Mouse (Mus musculus) layer of hippocampus, postnatal 36 days (tissue): ENCODE results near the gene Hace1. TPM values are rescaled to one million over a fixed set of nuclear protein-coding genes. Genes with fewer than 3 reads are reported as not detected.

Source experiments
- DNase-seq, 2 experiments: peaks; one replicate each; pipeline ENCODE4 v3.0.0; 2022
- microRNA-seq, 2 experiments: library from miRNA; unstranded; fragments of <30 nt; microRNA quantifications; one replicate each; pipeline ENCODE4 v1.2.0; 2021
- total RNA-seq, 2 experiments: library from RNA; stranded (reverse); gene quantifications; 2 replicates each; pipeline ENCODE4 v1.2.3; 2021

The Hace1 gene
- total RNA-seq, 2 experiments from 2014 or later, result 41.8 to 44.1 TPM

- DNase-seq, result no peak
These were observed 129.2 kb downstream of the Hace1 start for GRCm38 (mm10) chr10:45706849-45707248.

GRCm38 (mm10) chr10:45710848-45711247 is 133.2 kb downstream of the Hace1 start:
- no peak for DNase-seq

GRCm38 (mm10) chr10:45711348-45711747 is 133.7 kb downstream of the Hace1 start:
- DNase-seq, result no peak

Small RNA genes within 50 kb of the gene (microRNA-seq; reads per million reads assigned to microRNA genes)
- gene Gm27731, result 0 reads per million in 2 experiments

Other genes starting within 250 kb of the Hace1 start
- 1 to 10 TPM; 3.4 to 4.0 TPM for gene Bves, start 242.1 kb upstream of the Hace1 start, total RNA-seq
- gene Lin28b, start 91.4 kb upstream of the Hace1 start, total RNA-seq, result 1 to 10 TPM in 1 of 2 experiments, under 1 TPM in 1; 0.97 to 1.9 TPM